Mouse (Mus musculus) gonadal fat pad, adult 2 months (tissue): Measurements from ENCODE around the gene Gba. TPM values are rescaled to one million over a fixed set of nuclear protein-coding genes. Genes with fewer than 3 reads are reported as not detected.
A peak's percentile ranks its signal among the peaks of the same experiment; 100 is the strongest.
"Not testable (repeated sequence)": the region's sequence is repeated elsewhere in the genome, so short reads cannot be mapped to it uniquely, and the experiment has no call there.

Source experiments
- DNase-seq: peaks from one replicate; pipeline ENCODE4 v3.0.0-alpha.2; 2012; ENCODE audit warnings: low read depth
- polyA plus RNA-seq: library from polyadenylated mRNA; depleted of rRNA; stranded (reverse); fragments of >200 nt; gene quantifications from 2 replicates; pipeline ENCODE4 v1.2.3, GENCODE M21; 2012; rRNA removed

The Gba gene
- polyA plus RNA-seq = 140 and 143 TPM in 2 replicates

- DNase-seq = peak; percentile 75
These were observed at the start of gene Gba for GRCm38 (mm10) chr3:89202253-89203141. Gene Gba (plus strand): TSS chr3:89202928.

- DNase-seq = no peak
These were observed 45.8 kb upstream of the Gba start for GRCm38 (mm10) chr3:89156951-89157350.

DNA sequence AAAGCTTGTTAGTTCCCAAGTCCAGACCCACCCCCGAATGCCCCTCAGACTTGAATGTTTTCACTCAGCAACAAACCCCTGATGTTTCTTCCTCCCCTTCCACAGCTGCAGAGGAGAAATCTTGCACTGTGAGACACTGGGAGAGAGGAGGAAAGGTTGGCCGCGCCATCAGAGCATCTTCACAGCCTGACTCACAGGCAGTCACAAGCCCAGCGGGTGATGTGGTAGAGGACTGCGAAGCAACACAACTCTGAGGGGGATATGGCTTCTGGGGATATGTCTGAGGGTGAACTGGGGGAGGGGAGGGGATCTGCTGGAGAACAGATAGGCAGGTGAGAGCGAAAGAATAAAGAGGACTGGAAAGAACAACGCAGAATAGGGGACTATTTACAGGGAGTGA lies 44.1 kb upstream of the Gba start:
- no peak for DNase-seq

DNA sequence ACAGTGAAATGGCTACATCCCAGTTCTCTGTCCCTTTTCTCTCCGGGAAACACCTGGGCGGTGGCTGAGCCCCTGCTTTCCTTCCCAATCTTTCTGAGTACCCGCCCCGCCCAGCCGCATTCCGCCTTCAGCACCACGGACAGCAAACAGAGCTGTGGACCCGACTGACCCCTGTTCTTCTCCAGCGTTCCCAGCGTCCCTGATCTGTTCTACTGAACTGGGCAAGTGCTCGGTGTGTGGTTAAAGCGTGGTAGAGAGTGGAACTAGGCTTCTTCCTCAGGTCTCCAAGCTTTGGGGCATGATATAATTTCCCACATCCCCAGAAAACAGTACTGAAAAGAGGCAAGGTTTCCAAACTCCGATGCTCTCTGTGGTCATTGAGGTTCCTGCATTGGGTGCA lies 43.5 kb upstream of the Gba start:
- no peak for DNase-seq

DNA sequence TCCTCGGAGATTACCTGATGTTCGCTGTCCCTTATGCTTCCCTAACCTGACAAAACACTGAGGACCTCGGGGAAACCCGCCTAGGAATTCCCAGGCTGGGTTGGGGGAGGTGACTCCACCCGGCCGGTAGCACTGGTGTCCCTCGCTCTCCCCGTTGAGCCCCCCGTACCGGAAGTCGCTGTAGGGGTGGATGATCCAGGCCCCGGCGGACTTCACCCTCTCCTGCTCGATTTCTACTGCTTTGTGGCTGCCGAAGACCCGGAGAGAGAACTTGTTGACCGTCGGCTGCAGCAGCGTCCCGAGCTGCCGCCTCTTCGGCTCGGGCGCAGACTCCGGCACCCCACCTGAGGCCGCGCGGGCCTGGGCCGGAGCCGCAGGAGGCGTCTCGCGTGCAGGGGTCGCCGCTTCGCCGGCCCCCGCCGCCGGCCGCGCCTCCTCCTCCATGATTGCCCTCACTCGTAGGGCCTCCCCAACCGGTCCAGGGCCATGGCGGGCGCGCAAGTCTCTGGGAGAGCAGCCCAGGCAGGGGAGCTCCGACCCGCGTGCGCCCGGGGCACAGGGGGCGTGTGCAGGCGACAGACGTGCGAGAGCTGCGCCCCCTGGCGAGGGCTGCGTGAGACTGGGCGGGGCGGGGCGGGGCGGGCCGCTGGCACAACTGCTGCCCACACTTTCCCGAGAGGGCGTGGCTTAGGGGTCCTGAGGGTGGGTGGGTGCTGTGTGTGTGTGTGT lies 42.9 kb upstream of the Gba start, which contains the start of gene Hcn3:
Hcn3 (minus strand) TSS at position 581 of the 729 bp plus-strand sequence.
- DNase-seq = no peak

- DNase-seq = not testable (repeated sequence)
These were observed 41.5 kb upstream of the Gba start for GRCm38 (mm10) chr3:89161207-89161606.

DNA sequence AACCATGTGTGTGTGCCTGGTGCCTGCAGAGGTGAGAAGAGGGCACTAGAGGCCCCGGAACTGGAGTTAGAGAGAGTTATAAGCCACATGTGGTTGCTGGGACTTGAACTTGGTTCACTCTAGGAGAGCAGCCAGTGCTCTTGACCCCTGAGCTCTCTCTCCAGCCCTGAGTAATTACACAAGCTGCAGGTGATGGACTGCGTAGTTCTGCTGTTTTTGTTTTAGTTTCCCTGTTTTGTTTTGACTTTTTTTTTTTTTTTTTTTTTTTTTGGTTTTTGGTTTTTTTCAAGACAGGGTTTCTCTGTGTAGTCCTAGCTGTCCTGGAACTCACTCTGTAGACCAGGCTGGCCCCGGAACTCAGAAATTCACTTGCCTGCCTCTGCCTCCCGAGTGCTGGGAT lies 40.9 kb upstream of the Gba start:
- no peak for DNase-seq

DNA sequence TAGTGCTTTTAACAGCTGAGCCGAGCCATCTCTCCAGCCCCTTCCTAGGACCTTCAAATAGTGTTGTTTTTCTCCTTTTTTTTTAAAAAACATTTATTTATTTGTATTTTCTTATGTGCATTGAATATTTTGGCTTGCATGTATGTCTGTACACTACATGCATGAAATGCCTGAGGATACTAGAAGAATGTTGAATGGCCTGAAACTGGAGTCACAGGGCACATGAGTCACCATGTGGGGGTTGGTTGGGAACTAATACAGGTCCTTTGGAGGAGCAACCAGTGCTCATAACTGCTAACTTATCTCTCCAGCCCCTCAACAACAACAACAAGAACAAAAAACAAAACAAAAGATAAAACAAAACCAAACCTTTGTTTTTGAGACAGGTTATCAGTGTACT lies 39.6 kb upstream of the Gba start:
- no peak for DNase-seq

DNA sequence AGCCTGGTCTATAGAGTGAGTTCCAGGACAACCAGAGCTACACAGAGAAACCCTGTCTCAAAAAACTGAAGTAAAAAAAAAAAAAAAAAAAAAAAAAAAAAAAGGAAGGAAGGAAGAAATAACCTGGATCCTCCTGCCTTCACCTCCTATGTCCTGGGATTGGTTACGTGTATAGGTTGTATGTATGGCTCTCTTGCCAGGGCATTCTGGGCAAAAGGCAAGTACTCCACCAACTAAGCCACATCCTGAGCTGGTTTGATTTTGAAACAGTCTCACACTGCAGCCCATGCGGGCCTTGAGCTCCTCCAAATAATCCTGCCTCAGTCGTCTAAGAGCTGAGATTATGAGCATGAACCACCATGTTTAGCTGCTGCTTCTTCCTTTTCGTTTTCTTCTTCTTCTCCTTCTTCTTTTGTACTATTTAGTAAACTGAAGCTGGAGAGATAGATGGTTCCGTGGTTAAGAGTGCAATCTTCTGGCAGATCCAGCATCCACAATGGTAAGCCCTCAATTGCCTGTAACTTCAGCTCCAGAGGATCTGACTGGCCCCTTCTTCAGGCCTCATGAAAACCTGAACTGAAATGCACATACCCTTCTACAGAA lies 39.0 kb upstream of the Gba start:
- DNase-seq = no peak

DNA sequence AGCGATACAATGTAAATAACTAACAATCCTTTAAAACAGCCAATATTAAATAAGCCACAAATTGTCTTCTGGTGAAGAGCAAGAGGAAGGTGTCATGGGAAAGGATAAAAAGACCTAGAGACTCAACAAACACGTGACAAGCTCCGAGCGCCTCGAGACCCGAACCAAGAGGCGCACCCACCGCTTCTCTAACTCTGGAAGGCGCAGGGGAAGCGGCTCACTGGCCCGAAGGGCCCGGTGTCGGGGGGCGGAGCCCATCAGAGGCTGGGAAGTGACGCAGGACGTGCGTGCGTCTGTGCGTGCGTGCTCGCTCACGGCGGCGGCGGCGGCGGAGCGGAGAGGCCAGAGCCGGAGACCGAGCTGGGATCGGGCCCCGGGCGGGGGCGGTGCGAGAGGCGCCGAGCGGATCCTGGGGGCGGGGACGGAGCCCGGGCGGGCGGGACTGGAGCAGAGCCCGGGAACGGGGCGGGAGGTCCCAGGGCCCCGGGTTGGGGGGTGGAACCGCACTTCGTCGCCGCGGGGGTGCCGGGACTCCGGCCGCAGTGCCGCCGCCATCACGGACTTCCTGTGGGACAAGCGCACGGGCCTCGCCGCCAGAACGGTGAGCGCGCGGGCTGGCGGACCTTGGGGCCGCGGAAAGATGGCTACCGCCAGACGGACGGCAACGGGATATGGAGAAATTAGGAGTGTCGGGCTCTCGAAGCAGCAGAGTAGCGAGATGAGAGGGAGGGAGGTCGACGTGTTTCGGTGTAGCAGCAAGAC lies 38.0 kb upstream of the Gba start, which contains the start of gene Clk2:
Clk2 (plus strand) TSS at position 290 of the 762 bp plus-strand sequence.
- DNase-seq = no peak

- no peak for DNase-seq
These were observed 37.4 kb upstream of the Gba start for GRCm38 (mm10) chr3:89165268-89165870.

DNA sequence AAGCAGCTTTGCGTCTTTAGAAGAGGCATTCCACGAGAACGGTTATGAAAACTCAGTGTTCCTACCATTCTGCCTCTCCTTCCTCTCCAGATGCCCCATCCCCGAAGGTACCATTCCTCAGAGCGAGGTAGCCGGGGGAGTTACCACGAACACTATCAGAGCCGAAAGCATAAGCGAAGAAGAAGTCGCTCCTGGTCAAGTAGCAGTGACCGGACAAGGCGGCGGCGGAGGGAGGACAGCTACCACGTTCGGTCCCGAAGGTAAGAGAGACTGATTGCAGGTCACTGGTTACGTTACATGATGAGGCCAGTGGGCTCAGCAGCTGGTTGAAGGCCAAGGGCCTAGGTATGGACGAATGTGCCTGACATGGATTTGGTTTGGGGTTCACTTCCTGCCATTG lies 35.8 kb upstream of the Gba start:
- DNase-seq = no peak

GRCm38 (mm10) chr3:89174844-89175243 lies 27.9 kb upstream of the Gba start:
- DNase-seq = no peak

- DNase-seq = no peak
These were observed 27.2 kb upstream of the Gba start for GRCm38 (mm10) chr3:89175544-89175943.

DNA sequence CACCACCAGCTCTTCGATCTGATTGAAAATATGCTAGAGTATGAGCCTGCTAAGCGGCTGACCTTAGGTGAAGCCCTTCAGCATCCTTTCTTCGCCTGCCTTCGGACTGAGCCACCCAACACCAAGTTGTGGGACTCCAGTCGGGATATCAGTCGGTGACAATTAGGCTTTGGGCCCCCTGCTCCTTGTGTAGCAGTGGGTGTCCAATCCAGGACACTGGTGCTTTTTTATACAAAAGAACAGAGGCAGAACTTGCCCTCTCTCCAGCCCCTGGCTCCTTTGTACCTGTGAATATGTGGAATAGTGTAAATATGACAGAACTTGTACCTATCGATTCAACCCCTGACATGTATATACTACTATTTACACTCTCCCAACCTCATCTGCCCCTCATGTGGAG lies 26.3 kb upstream of the Gba start:
- DNase-seq = no peak

GRCm38 (mm10) chr3:89177242-89178106 lies 25.3 kb upstream of the Gba start, which contains the start of gene Scamp3:
Gene Scamp3 (plus strand): TSS chr3:89177473.
- peak; percentile 90 for DNase-seq

GRCm38 (mm10) chr3:89178107-89178385 lies 24.7 kb upstream of the Gba start:
- no peak for DNase-seq

GRCm38 (mm10) chr3:89179056-89179455 lies 23.7 kb upstream of the Gba start:
- DNase-seq = no peak

GRCm38 (mm10) chr3:89181749-89182500 lies 20.8 kb upstream of the Gba start:
- DNase-seq = no peak
